Mouse (Mus musculus) heart, postnatal 14 days (tissue): ENCODE data around the gene Cd247. TPM values are rescaled to one million over a fixed set of nuclear protein-coding genes. Genes with fewer than 3 reads are reported as not detected.
A peak's percentile ranks its signal among the peaks of the same experiment; 100 is the strongest.

Experiments
- DNase-seq, 2 experiments: peaks; one replicate each; pipeline ENCODE4 v3.0.0; 2021 to 2022
- intact Hi-C: fragments of 180-260 bp; cut with DNase I; formaldehyde crosslinking; loops from one replicate; pipeline ENCODE4 v1.15.1; 2025
- total RNA-seq, 2 experiments: library from RNA; stranded (reverse); gene quantifications; 2 replicates each; pipeline ENCODE4 v1.2.3; 2021

Cd247 gene
- total RNA-seq, 2 experiments from 2014 or later, result 1.4 to 7.9 TPM

GRCm38 (mm10) chr1:165814521-165815278 lies 26.2 kb downstream of the Cd247 start:
- peak in 1 of 2 experiments; percentile 29 for DNase-seq
- intact Hi-C loops, result no loop called here

- intact Hi-C loops, result no loop called here
- DNase-seq, result no peak
Measured at GRCm38 (mm10) chr1:165816391-165816790, 27.9 kb downstream of the Cd247 start.

GRCm38 (mm10) chr1:165817264-165817663 lies 28.8 kb downstream of the Cd247 start:
- intact Hi-C loops, result no loop called here
- no peak for DNase-seq

GRCm38 (mm10) chr1:165818145-165818860 lies 29.8 kb downstream of the Cd247 start:
- no peak for DNase-seq
- intact Hi-C loops, result no loop called here

GRCm38 (mm10) chr1:165819147-165819546 lies 30.7 kb downstream of the Cd247 start:
- intact Hi-C loops, result no loop called here
- DNase-seq, result no peak

GRCm38 (mm10) chr1:165822031-165822430 lies 33.5 kb downstream of the Cd247 start:
- intact Hi-C loops, result no loop called here
- DNase-seq, result no peak

GRCm38 (mm10) chr1:165828173-165828572 lies 39.7 kb downstream of the Cd247 start:
- intact Hi-C loops, result no loop called here

GRCm38 (mm10) chr1:165828615-165829014 lies 40.1 kb downstream of the Cd247 start:
- DNase-seq, result no peak
- intact Hi-C loops, result no loop called here

More at GRCm38 (mm10) chr1:165828173-165828572, 39.7 kb downstream of the Cd247 start:
- no peak for DNase-seq

- no peak for DNase-seq
- intact Hi-C loops, result no loop called here
Measured at GRCm38 (mm10) chr1:165829890-165830289, 41.4 kb downstream of the Cd247 start.

- no peak for DNase-seq
- intact Hi-C loops, result no loop called here
Measured at GRCm38 (mm10) chr1:165833244-165833643, 44.8 kb downstream of the Cd247 start.

- no peak for DNase-seq
- intact Hi-C loops, result no loop called here
Measured at GRCm38 (mm10) chr1:165833910-165834632, 45.6 kb downstream of the Cd247 start.

- intact Hi-C loops, result no loop called here
- DNase-seq, result no peak
Measured at GRCm38 (mm10) chr1:165834633-165834975, 46.1 kb downstream of the Cd247 start.

GRCm38 (mm10) chr1:165836461-165836860 lies 48.0 kb downstream of the Cd247 start:
- intact Hi-C loops, result no loop called here
- no peak for DNase-seq

- intact Hi-C loops, result no loop called here
- DNase-seq, result peak in 1 of 2 experiments; percentile 22
Measured at GRCm38 (mm10) chr1:165837546-165837945, 49.1 kb downstream of the Cd247 start.

- DNase-seq, result no peak
- intact Hi-C loops, result no loop called here
Measured at GRCm38 (mm10) chr1:165839201-165839600, 50.7 kb downstream of the Cd247 start.

GRCm38 (mm10) chr1:165840548-165841230 lies 52.2 kb downstream of the Cd247 start:
- intact Hi-C loops, result no loop called here
- no peak for DNase-seq

- no peak for DNase-seq
- intact Hi-C loops, result no loop called here
Measured at GRCm38 (mm10) chr1:165842170-165842569, 53.7 kb downstream of the Cd247 start.

- DNase-seq, result no peak
- intact Hi-C loops, result no loop called here
Measured at GRCm38 (mm10) chr1:165843586-165843985, 55.1 kb downstream of the Cd247 start.

- intact Hi-C loops, result no loop called here
- peak in 1 of 2 experiments; percentile 13 for DNase-seq
Measured at GRCm38 (mm10) chr1:165844466-165844951, 56.0 kb downstream of the Cd247 start.

GRCm38 (mm10) chr1:165844956-165845355 lies 56.5 kb downstream of the Cd247 start:
- intact Hi-C loops, result no loop called here
- DNase-seq, result peak in 1 of 2 experiments; percentile 28
